Mouse (Mus musculus): ENCODE measurements around the gene Hoxa6. TPM values are rescaled to one million over a fixed set of nuclear protein-coding genes. Genes with fewer than 3 reads are reported as not detected.
A peak's percentile ranks its signal among the peaks of the same experiment; 100 is the strongest.

The Hoxa6 gene
- polyA plus RNA-seq, 1 experiment, result 0.96 TPM

DNA sequence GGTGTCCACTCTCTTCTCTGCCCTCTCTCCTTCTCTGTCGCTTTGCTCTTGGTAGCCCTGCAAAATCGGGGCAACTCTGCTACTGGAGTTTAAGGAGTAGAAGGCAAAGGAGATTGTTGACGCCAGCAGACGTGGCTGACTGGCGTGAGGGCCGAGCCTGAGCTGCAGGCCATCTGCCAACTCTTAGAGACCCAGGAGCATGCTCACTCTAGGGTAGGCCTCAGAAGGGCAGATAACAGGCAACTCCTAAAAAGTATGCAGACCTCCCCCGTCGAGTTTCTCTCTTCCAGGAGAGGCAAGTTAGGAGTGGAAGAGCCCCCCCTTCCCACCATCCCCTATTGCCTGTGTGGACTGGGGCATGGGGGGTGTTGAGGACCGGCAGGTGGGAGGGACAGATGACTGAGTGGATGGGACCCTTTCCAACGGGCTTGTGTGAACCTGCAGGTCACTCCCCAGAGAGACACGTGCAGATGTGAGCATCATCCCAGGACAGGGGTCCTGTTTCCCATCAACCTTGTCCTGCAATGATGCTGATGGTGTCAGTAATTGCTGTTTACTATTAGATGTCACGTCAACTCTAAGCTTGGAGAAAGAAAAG, 49.3 kb downstream of the Hoxa6 start:
- H3K79me3 ChIP-seq (ENCODE audit: low read depth), result peaks cover 18% of the 10 kb centered on the region
- H3ac ChIP-seq (ENCODE audit: control insufficient read depth, insufficient read length, low read depth), result peak overlapping the region; percentile 73
- no peak for TF ChIP-seq MYOG (IDR thresholded peaks at IDR 0.05; ENCODE audit: control insufficient read depth, extremely low read depth, insufficient read length)
- no peaks in the 10 kb centered on the region for H3K27me3 ChIP-seq (ENCODE audit: control insufficient read depth, insufficient read depth, insufficient read length)
- peak overlapping the region; percentile 78 for H3K4me3 ChIP-seq (ENCODE audit: insufficient read depth, poor library complexity, severe bottlenecking)
- H3K79me2 ChIP-seq (ENCODE audit: control insufficient read depth, insufficient read depth), result peaks cover 42% of the 10 kb centered on the region
- peaks cover 19% of the 10 kb centered on the region for H3K36me3 ChIP-seq (ENCODE audit: control insufficient read depth, insufficient read depth)

DNA sequence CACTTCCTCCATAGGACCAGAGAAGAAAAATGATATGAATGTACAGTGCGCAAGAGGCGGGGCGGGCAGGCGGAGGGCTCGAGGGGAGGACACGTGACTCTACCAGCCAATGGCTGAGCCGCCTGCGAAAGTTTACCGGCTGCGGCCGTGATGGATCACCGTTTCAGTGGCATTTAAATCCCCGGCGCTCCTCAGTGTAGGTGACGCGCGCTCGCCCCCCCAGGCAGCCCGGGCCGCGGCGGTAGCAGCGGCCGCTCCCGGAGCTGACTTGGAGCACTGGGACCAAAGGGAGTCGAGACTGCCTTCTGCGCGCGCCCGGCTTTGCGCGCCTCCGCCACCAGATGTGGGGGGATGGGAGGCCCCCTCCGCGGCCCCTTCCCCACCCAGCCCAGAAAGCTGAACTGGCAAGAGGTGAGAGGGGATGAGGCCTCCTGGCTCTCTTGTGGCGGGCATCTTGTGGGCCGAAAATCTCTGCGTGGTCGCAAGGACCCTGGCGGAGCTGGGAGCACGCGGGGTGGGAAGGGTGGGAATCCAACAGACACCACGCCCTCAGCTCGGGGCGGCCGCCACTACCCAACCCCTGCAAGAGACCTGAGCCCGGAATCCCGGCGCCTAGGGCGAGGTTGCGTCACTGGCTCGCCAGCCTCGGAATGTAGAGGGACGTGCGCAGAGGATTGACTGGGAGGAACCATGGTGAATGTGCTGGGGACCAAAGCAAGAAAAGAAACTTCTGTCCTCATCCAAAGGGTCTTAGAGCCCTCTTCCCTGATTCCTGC, 50.1 kb downstream of the Hoxa6 start, which contains the start of gene Hoxa1:
TSS of gene Hoxa1 (minus strand) at position 42 of the 776 bp plus-strand sequence.
- H3ac ChIP-seq (ENCODE audit: control insufficient read depth, insufficient read length, low read depth), result peak within 1 kb of the TSS; percentile 78
- no peaks in the 10 kb centered on the region for H3K27me3 ChIP-seq (ENCODE audit: control insufficient read depth, insufficient read depth, insufficient read length)
- peaks cover 17% of the 10 kb centered on the region for H3K36me3 ChIP-seq (ENCODE audit: control insufficient read depth, insufficient read depth)
- TF ChIP-seq MAX (IDR thresholded peaks at IDR 0.05), result peak; percentile 10
- peak; percentile 92 for TF ChIP-seq USF1 (IDR thresholded peaks at IDR 0.05; ENCODE audit: low read depth)
- no peak for TF ChIP-seq FOSL1 (IDR thresholded peaks at IDR 0.05; ENCODE audit: insufficient read depth, low read length, poor library complexity, severe bottlenecking)
- TF ChIP-seq CEBPB (IDR thresholded peaks at IDR 0.05; ENCODE audit: low read depth), result peak; percentile 88
- TF ChIP-seq MYOG (IDR thresholded peaks at IDR 0.05; ENCODE audit: control insufficient read depth, extremely low read depth, insufficient read length), result no peak
- TF ChIP-seq MYOD1 (IDR thresholded peaks at IDR 0.05; ENCODE audit: control insufficient read depth, insufficient read length, low read depth), result no peak
- no peak for TF ChIP-seq CTCF (IDR thresholded peaks at IDR 0.05; ENCODE audit: control insufficient read depth, insufficient read depth, insufficient read length)
- H3K79me2 ChIP-seq (ENCODE audit: control insufficient read depth, insufficient read depth), result peaks cover 42% of the 10 kb centered on the region
- peak within 1 kb of the TSS; percentile 78 for H3K4me3 ChIP-seq (ENCODE audit: insufficient read depth, poor library complexity, severe bottlenecking)
- H3K79me3 ChIP-seq (ENCODE audit: low read depth), result peaks cover 18% of the 10 kb centered on the region

DNA sequence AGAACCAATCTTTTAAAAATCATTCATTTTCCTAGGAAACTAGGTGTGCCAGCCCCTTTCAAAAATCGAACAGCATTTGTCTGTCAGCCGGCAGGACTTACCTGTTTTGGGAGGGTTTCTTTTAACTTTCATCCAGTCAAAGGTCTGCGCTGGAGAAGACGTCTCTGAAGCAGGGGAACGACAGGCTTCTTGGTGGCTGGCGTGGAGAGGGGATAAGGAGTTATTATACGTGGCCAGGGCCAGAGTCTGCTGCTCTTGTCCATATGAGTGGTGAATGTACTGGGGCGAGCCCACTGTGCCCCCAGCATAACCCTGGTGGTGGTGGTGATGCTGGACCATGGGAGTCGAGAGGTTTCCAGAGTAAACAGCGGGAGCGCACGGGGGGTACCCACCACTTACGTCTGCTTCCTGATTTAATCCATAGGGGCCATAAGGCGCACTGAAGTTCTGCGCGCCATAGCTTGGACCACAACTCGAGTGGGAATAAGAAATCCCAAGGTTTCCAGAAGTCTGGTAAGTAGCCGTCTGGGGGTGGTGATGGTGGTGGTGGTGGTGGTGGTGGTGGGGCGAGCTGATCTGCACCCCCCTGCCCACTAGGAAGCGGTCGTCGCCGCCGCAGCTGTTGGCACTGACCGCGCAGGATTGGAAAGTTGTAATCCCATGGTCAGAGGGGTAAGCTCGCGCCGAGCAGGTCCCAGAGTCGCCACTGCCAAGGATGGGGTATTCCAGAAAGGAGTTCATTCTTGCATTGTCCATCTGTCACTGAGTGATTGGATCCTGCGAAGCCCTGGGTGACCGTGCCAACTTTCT, 50.9 kb downstream of the Hoxa6 start:
- Histone ChIP-seq H3K36me3 (ENCODE audit: control insufficient read depth, insufficient read depth) (peaks cover 10% of the 10 kb centered on the region), H3K79me3 (ENCODE audit: low read depth) (peaks cover 15% of the 10 kb centered on the region), H3ac (ENCODE audit: control insufficient read depth, insufficient read length, low read depth) (peak overlapping the region; percentile 10), H3K27me3 (ENCODE audit: control insufficient read depth, insufficient read depth, insufficient read length) (no peaks in the 10 kb centered on the region), H3K79me2 (ENCODE audit: control insufficient read depth, insufficient read depth) (peaks cover 38% of the 10 kb centered on the region), H3K4me3 (ENCODE audit: insufficient read depth, poor library complexity, severe bottlenecking) (peak overlapping the region; percentile 78)
- TF ChIP-seq USF1 (IDR thresholded peaks at IDR 0.05; ENCODE audit: low read depth), result no peak
- TF ChIP-seq MAX (IDR thresholded peaks at IDR 0.05), result no peak
- TF ChIP-seq MYOD1 (IDR thresholded peaks at IDR 0.05; ENCODE audit: control insufficient read depth, insufficient read length, low read depth), result no peak
- no peak for TF ChIP-seq FOSL1 (IDR thresholded peaks at IDR 0.05; ENCODE audit: insufficient read depth, low read length, poor library complexity, severe bottlenecking)
- no peak for TF ChIP-seq CEBPB (IDR thresholded peaks at IDR 0.05; ENCODE audit: low read depth)
- no peak for TF ChIP-seq CTCF (IDR thresholded peaks at IDR 0.05; ENCODE audit: control insufficient read depth, insufficient read depth, insufficient read length)
- no peak for TF ChIP-seq MYOG (IDR thresholded peaks at IDR 0.05; ENCODE audit: control insufficient read depth, extremely low read depth, insufficient read length)

DNA sequence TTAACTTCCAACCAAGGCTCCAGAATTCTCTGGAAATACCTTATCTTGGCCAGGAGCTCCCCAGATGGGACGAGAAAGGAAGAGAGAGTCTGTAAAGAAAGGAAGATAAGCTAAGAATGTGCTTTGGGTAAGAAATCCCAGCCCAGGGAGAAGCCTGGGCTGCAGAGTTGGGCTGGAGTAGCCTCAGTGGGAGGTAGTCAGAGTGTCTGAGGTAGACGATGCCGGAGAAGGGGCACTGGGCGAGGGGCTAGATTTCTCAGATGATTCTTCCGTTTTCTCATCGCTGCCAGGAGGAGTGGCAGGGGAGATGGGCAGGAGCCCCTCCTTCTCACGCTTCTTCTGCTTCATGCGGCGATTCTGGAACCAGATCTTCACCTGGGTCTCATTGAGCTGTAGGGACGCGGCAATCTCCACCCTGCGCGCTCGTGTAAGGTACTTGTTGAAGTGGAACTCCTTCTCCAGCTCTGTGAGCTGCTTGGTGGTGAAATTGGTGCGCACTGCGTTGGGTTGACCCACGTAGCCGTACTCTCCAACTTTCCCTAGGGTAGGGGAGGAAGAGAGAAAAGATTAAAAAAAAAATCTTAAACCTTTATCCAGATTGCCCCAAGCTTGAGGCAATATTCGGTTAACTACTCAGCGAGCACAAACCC, 51.8 kb downstream of the Hoxa6 start:
- Histone ChIP-seq H3K36me3 (ENCODE audit: control insufficient read depth, insufficient read depth) (peaks cover under 1% of the 10 kb centered on the region), H3K27me3 (ENCODE audit: control insufficient read depth, insufficient read depth, insufficient read length) (no peaks in the 10 kb centered on the region), H3K4me3 (ENCODE audit: insufficient read depth, poor library complexity, severe bottlenecking) (no peak overlapping the region), H3K79me2 (ENCODE audit: control insufficient read depth, insufficient read depth) (peaks cover 29% of the 10 kb centered on the region), H3ac (ENCODE audit: control insufficient read depth, insufficient read length, low read depth) (no peak overlapping the region), H3K79me3 (ENCODE audit: low read depth) (peaks cover 11% of the 10 kb centered on the region)
- TF ChIP-seq CTCF (IDR thresholded peaks at IDR 0.05; ENCODE audit: control insufficient read depth, insufficient read depth, insufficient read length) (no peak), MAX (IDR thresholded peaks at IDR 0.05) (no peak), FOSL1 (IDR thresholded peaks at IDR 0.05; ENCODE audit: insufficient read depth, low read length, poor library complexity, severe bottlenecking) (no peak), MYOG (IDR thresholded peaks at IDR 0.05; ENCODE audit: control insufficient read depth, extremely low read depth, insufficient read length) (no peak), MYOD1 (IDR thresholded peaks at IDR 0.05; ENCODE audit: control insufficient read depth, insufficient read length, low read depth) (no peak), CEBPB (IDR thresholded peaks at IDR 0.05; ENCODE audit: low read depth) (no peak), USF1 (IDR thresholded peaks at IDR 0.05; ENCODE audit: low read depth) (no peak)

Small RNAs within 50 kb of the gene (microRNA-seq; reads per million reads assigned to microRNA genes)
- gene Mir196b (ENCODE audit: borderline microRNAs expressed), result 8,188 reads per million, percentile 95 among the genes with 10 or more reads in this experiment

Other genes with a start within 250 kb of the Hoxa6 start
- 13.3 TPM for gene Skap2, start 196.2 kb downstream of the Hoxa6 start, polyA plus RNA-seq (2012; fragmentation: generic; extraction: Trizol)
- 0.96 TPM for gene Hoxa1, start 50.4 kb downstream of the Hoxa6 start, polyA plus RNA-seq (2012; fragmentation: generic; extraction: Trizol)
- gene Hoxa2, start 43.9 kb downstream of the Hoxa6 start, polyA plus RNA-seq (2012; fragmentation: generic; extraction: Trizol), result 0.16 TPM
- 0.07 TPM for gene 5730596B20Rik, start 31.2 kb downstream of the Hoxa6 start, polyA plus RNA-seq (2012; fragmentation: generic; extraction: Trizol)
- gene Hoxa4, start 17.0 kb downstream of the Hoxa6 start, polyA plus RNA-seq (2012; fragmentation: generic; extraction: Trizol), result 0.74 TPM
- 1.5 TPM for gene Hoxa5, start 4.1 kb downstream of the Hoxa6 start, polyA plus RNA-seq (2012; fragmentation: generic; extraction: Trizol)
- 0.67 TPM for gene Hoxa3, start 4.6 kb upstream of the Hoxa6 start, polyA plus RNA-seq (2012; fragmentation: generic; extraction: Trizol)
- 0.75 TPM for gene Gm28308, start 4.6 kb upstream of the Hoxa6 start, polyA plus RNA-seq (2012; fragmentation: generic; extraction: Trizol)
- gene Hoxa7, start 13.1 kb upstream of the Hoxa6 start, polyA plus RNA-seq (2012; fragmentation: generic; extraction: Trizol), result 7.5 TPM
- gene Hoxa9, start 22.4 kb upstream of the Hoxa6 start, polyA plus RNA-seq (2012; fragmentation: generic; extraction: Trizol), result 19.3 TPM
- 19.8 TPM for gene Hoxa10, start 32.1 kb upstream of the Hoxa6 start, polyA plus RNA-seq (2012; fragmentation: generic; extraction: Trizol)
- 19.2 TPM for gene Hoxa11, start 37.1 kb upstream of the Hoxa6 start, polyA plus RNA-seq (2012; fragmentation: generic; extraction: Trizol)
- 0.77 TPM for gene Hoxa13, start 52.2 kb upstream of the Hoxa6 start, polyA plus RNA-seq (2012; fragmentation: generic; extraction: Trizol)
- not detected for gene Evx1, start 104.8 kb upstream of the Hoxa6 start, polyA plus RNA-seq (2012; fragmentation: generic; extraction: Trizol)